Mouse (Mus musculus) cerebellum, adult (tissue): ENCODE measurements around the gene Ggt1.

Experiments
- ATAC-seq: cut with Nextera tagmentation; 2 replicates; pipeline ENCODE4 v1.9.2; 2017; ENCODE audit warnings: mild to moderate bottlenecking, moderate library complexity, mixed read lengths; ENCODE audit not compliant: insufficient number of reproducible peaks, low FRiP score, low TSS enrichment

Gene Ggt1

GRCm38 (mm10) chr10:75570981-75571657 is 9.7 kb downstream of the Ggt1 start:
- 0 out of 2 replicates have a peak, but pooled peaks have one; percentile 10 for ATAC-seq

DNA sequence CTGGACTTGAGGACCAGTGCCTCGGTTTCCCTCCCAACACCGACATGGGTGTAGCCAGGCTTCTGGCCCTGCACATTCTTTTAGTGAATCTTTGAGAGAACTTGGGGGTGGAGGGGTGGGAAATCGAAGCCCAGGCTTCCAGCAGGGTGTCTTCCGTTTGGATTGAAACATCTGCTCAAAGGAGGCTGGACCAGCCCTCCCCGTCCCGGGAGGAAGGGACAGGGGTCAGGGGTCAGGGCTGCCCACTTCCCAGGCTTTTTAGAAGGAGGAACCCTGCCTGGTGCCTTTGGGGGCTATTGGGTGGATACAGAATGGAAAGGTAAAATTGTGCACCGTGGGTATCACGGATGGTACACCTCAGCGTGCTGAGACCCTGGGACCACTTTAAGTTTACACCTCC is 10.5 kb downstream of the Ggt1 start:
- no peak for ATAC-seq

- no peak for ATAC-seq
Observed at GRCm38 (mm10) chr10:75573181-75573580, 11.8 kb downstream of the Ggt1 start.

- ATAC-seq = no peak
Observed at GRCm38 (mm10) chr10:75573965-75574364, 12.6 kb downstream of the Ggt1 start.

GRCm38 (mm10) chr10:75579129-75579528 is 17.7 kb downstream of the Ggt1 start:
- no peak for ATAC-seq

DNA sequence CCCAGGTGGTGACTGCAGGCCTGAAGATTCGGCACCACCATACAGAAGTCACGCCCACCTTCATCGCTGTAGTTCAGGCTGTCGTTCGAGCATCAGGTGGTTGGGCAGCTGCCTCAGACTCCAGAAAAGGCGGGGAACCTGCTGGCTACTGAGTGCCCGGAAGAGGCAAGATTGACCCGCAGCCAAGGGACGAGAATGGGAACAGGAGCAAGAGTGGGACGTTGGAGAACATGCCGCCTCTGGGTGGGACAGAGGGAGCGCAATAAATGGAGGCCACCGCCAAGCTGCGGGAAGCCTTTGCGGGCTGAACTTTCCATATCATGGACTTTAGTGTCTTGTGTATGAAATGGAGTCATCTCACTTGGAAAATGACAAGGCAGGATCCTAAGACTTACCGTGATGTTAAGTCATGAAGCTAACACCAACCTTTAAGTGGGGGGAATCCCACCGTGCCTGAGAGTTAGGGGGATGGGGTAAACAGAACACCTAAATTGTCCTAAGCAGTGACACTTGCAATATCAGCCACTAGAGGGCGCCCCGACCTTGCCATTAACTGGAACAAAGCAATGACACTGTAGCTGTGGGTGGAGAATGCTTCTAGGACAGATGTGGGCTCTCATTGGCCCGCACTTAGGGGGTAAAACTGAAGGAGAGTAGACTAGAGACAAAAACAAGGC is 24.6 kb downstream of the Ggt1 start:
- peak; percentile 74 for ATAC-seq

DNA sequence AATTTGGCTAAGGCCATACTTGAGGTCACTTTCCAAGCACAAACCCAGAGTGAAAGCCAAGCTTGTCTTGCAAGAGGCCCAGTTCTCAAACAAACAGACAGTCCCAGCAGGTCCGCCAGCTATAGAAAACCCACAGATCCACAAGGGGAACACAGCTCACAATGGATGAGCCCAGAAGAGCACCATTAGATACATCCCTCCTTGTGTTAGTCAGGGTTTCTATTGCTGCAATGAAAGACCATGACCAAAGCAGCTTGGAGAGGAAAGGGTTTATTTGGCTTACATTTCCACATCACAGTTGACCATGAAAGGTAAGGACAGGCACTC is 25.1 kb downstream of the Ggt1 start:
- no peak for ATAC-seq

- no peak for ATAC-seq
Observed at GRCm38 (mm10) chr10:75587781-75588180, 26.4 kb downstream of the Ggt1 start.

- ATAC-seq = no peak
Observed at GRCm38 (mm10) chr10:75588336-75588735, 26.9 kb downstream of the Ggt1 start.

DNA sequence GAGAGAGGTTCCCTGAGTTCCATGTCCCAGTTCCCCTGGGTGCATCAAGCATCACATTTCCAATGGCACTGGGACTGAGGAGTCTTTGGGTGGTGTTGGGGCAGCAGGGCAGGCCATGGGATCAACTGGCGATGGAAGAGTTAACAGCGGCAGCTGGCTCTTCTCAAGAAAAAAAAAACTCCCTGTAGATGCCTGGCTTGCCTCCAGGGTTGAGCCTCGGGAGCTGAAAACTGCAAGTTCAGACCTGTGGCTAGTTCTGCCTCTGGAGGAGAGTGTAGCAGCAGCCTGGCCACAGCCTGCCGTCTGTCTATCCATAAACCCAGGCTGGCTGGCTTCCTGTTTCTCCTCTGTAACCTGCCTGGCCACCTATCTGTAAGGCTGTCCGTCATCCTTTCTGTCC is 27.7 kb downstream of the Ggt1 start, which contains the start of gene Ggt5:
Gene Ggt5 (plus strand): TSS at position 212 of the 400 bp plus-strand sequence.
- no peak for ATAC-seq

GRCm38 (mm10) chr10:75589651-75590050 is 28.2 kb downstream of the Ggt1 start:
- ATAC-seq = no peak

- no peak for ATAC-seq
Observed at GRCm38 (mm10) chr10:75591211-75591894, 29.9 kb downstream of the Ggt1 start.

- no peak for ATAC-seq
Observed at GRCm38 (mm10) chr10:75592585-75592984, 31.2 kb downstream of the Ggt1 start.

DNA sequence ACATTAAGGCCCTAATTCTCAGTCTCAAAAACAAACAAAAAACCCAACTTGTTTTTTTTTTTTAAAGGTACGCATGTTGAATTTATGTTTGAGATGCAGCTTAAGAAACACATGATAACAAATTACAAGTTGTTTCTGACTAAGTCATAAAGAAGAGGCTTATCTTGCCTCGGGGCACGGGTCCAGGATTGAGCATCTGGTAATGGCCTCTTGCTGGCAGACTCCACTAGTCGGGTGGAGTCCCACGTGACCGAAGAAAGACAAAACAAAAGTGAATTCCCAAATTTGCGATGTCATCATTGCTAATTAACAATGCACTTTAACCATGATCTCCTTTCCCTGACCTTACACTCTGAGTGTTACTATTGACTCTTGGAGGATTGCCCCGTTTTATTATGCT is 34.6 kb downstream of the Ggt1 start:
- ATAC-seq = no peak

- no peak for ATAC-seq
Observed at GRCm38 (mm10) chr10:75600189-75600730, 38.9 kb downstream of the Ggt1 start.

DNA sequence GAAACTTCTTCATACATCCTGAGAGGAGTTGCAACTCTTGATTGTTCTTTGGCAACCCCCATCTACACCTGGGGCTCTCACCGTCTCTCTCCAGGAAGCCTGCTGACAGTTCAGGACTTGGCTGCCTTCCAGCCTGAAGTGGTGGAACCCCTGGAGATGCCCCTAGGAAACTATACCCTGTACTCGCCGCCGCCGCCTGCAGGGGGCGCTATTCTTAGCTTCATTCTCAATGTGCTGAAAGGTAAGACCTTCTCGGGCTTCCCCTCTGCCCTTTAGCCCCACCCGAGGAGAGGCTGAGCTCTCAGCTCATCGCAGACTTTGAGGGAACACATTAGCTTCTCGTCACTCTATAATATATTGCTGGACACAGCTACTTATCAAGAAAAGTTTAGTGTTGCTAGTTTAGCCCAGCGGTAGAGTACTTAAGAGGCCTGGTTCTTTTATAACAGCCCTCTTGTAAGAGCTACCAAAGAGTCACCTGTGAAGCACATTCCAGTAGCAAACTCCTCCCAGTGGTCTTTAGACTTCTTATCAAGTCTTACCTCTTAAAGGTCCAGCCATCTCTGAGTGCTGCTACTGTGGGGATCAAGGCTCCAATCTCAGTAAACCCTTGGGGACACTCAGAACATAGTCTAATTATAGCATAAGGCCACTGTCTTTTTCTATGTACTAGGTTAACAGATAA is 43.9 kb downstream of the Ggt1 start:
- ATAC-seq = no peak

DNA sequence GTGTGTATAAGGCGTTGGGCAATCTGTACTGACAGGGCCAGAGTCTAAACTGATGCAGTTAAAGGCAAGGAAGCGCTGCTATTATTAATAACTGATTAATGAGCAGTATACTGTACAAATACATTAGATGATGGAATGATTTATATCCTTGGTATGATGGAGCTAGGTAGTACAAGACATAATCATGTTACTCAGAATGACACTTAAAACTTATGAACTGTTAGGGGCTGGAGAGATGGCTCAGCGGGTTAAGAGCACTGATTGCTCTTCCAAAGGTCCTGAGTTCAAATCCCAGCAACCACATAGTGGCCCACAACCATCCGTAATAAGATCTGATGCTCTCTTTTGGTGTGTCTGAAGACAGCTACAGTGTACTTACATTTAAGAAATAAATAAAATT is 45.8 kb downstream of the Ggt1 start:
- no peak for ATAC-seq

DNA sequence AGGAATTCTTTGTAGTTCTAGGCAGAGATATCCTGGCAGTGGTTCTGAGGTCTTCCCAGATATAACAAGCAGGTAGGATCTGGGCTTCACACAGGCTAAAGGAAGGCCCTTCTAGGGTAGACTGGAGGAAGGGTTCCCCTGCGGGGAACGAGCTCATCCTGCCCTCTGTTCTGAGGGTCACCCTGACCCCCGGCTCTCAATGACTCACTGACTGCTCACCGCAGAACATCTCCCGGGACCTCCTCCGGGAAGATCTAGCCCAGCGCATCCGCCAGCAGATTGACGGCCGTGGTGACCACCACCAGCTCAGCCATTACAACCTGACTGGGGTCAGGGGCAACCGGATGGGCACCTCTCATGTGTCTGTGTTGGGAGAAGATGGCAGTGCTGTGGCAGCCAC is 47.6 kb downstream of the Ggt1 start:
- no peak for ATAC-seq

DNA sequence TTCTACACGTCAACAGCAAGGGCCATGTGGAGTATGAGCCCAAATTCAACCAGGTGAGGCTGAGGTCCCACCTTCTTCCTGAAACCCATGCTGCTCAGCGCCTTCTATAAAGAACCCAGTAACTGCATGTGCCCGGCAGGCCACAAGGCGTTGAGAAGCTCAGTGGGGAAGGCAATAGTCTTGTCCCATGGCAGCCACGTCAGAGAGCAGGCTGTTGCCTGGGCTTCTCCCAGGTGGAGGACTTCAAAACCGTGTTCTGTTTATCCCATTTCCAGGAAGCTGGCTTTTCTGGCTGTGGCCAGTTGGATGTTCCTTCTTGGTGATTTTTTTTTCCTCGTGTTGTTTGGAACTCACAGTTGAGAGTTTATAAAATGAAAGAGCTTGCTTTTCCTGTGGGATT is 49.1 kb downstream of the Ggt1 start:
- ATAC-seq = no peak

- ATAC-seq = no peak
Observed at GRCm38 (mm10) chr10:75616044-75616443, 54.6 kb downstream of the Ggt1 start.

DNA sequence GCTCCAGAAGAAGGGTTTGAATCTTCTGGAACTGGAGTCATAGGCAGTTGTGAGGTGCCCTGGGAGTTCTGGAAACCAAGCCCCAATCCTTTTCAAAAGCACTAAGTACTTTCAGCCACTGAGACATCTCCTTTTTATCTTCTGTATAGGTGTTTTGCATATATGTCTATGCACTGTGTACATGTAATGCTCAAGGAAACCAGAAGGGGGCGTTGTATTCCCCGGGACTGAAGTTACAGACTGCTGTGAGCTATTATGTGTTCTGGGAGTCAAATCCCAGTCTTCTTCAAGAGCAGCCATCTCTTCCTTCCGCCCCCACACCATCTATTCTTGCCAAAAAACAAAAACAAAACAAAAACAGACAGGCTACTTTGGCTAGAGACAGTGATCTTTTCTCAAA is 59.4 kb downstream of the Ggt1 start:
- no peak for ATAC-seq
